Mouse (Mus musculus): Measurements from ENCODE around the gene Lpar5.

Gene Lpar5

DNA sequence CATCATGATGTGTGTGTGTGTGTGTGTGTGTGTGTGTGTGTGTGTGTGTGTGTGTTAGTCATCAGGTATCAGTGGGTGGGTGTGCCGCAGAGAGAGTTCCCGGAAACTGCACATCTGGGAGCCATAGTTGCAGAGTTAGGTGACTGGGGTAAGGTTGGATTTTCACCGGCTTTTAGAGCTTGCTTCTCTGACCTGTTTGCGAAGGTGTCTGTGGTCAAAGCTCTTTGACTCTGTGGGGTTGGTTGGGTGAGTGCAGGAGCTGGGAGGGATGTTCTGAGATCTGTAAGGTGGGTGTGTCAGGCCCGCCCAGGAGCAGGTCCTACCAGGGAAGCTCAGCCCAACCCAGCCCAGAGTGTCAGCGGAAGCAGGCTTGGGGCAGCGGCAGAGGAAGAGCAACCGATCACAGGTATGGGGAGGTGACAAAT, at the start of gene Lpar5:
TSS of gene Lpar5 (plus strand) at position 350 of the 425 bp plus-strand sequence.
- 80% methylated on average over 8 of the region's 8 CpGs for WGBS

DNA sequence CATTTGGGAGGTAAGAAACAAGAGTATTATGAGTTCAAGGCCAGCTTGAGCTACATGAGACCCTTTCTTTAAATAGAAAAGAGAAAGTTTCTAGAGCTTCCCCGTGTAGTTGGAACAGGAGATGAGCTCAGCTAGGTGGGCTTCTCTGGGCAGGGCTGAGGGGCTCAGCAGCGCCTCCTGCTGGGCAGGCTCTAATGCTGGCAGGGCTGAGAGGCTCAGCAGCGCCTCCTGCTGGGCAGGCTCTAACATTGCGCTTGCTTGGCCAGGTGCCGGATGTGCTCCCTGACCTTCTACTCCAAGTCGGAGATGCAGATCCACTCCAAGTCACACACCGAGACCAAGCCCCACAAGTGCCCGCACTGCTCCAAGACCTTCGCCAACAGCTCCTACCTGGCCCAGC, 37.2 kb upstream of the Lpar5 start:
- 39% methylated on average over 8 of the region's 9 CpGs for WGBS

DNA sequence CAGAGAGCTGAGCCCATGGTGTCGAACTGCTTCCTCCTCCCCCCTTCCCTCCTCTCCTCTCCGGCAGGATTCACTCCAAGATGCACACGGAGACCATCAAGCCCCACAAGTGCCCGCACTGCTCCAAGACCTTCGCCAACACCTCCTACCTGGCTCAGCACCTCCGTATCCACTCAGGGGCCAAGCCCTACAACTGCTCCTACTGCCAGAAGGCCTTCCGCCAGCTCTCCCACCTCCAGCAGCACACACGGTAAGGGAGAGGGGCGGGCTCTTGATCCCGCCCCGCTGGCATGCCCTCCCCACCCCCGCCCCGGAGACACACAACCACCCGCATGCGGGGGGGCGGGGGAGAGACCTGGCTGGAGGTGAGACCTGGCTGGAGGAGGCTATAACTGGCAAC, 36.1 kb upstream of the Lpar5 start:
- 66% methylated on average over 16 of the region's 16 CpGs for WGBS

DNA sequence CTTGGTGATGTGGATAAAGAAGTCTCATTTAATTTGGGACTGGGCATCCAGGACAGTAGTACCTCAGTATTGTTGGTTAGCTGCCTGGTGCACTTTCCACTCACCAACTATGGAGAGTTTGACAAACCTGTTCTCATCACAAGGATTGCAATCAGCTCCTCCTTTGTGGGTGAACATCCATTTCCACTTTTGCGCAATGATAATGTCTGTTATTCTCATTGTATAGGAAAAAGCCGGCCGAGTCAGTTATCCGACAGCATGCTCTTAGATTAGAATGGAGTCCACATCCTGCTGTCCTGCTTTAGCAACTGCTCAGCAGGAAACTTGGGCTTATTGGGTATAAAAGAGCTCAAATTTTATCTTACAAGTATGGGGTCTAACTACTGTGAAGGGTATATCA, 29.1 kb upstream of the Lpar5 start:
- WGBS, result 83% methylated on average over 4 of the region's 4 CpGs

DNA sequence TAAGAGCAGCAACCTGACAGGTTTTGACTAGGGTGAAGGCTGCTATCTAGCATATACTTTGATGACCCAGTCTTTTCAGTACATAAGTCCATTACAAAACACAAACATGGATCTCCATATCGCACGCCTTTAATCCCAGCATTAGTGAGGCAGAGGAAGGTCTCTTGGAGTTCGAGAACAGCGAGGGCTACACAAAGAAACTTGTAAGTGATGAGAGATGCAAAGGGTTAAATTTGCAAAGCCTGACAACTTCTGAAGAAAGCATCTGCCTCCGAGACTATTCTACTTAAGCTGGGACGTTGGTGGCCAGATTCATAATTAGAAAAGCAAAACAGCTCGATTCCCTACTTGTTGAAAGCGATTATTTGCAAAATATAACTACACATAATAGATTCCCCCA, 28.6 kb upstream of the Lpar5 start:
- 6% methylated on average over 8 of the region's 8 CpGs for WGBS

DNA sequence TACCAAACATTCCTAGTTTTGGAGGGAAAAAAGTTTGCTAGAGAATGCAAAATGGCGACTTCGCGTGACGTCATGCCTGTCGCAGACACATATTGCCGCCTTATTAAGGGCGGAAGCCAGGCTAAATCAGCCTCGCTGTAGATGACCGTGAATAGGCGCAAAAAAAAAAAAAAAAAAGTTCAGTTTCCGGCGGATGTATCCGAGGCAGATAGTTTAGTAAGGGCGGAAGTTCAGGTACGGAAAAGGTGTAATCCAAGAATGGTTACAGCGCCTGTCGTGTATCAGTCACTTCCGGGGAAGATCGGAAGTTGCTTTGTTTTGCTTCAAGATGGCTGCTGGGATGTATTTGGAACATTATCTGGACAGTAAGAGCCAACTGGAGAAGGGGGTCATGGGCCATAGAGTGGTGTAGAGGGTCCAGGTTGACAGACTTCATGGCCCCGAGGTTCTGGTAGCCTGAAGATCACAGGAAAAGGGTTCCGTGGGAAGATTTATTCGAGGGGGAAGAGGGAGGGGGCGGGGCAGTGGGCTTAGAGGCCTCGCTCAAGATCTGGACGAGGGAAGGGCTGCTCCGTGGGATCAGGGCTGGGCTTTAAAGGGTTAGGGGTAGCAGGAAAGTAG, 28.1 kb upstream of the Lpar5 start, which contains the start of gene Ing4:
TSS of gene Ing4 (plus strand) at position 228 of the 621 bp plus-strand sequence.
- WGBS, result under 1% methylated on average over 26 of the region's 26 CpGs

DNA sequence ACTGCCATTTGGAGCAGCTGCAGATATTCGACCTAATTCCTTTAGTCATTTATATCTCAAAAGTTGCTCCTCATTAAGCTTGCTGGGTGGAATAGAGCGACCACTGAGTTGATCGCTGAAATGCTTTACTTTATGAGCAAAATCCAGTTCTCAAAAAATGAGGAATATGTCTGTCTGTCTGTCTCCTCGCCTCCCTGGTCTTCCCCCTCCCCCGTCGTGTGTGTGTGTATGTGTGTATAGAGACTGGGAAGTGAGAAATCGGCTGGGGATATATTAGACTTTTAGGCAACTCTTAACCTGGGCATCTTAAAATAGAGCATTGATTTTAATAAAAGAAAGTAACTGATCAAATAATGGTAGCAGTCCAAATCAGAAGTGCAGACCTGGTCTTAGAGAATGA, 27.5 kb upstream of the Lpar5 start:
- WGBS, result 14% methylated on average over 7 of the region's 7 CpGs

DNA sequence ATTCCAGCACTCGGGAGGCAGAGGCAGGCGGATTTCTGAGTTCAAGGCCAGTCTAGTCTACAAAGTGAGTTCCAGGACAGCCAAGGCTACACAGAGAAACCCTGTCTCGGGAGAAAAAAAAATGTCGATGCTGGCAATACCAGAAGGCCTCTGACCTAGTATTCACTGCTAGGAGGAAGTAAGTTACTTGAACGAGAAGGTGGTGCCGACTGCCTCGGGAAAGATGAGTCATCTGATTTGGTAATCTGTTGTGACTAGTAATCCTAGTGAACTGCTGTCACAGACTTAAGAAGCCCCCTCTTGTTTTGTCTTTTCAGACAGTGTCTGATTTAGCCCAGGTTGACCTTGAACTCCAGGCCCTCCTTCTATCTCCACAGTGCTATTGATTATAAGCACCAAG, 26.7 kb upstream of the Lpar5 start:
- 67% methylated on average over 7 of the region's 7 CpGs for WGBS

DNA sequence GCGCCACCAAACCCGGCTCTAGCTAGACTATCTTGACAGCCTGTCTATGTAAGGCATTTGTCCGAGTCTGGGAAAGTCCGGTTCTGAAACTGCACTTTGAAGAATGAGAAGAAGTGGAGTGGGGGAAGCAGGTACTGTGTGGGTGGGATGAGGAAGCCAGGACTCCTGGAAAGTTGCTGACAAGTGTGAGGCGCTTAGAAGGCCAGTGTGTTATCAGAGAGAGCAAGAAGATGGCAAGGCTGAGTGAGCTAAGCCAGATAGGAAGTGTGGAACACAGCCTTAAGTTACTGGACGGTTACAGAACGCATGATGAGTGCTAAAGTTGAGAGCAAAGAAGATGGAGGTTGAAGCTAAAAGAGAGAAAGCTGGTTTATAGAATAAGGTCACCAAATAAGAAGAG, 25.6 kb upstream of the Lpar5 start:
- 91% methylated on average over 7 of the region's 7 CpGs for WGBS

DNA sequence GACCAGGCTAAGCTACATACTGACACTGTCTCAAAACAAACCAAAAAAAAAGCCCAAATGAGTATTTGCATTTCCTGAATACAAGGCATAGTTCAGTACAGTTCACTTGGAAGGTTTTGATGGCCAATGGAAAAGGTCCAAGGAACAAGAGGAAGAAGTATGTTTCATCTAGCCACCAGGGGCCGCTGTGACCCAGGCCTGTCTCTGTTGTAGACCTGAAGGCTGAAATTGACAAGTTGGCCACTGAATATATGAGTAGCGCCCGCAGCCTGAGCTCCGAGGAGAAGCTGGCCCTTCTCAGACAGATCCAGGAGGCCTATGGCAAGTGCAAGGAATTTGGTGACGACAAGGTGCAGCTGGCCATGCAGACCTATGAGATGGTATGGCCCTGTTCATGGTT, 21.0 kb upstream of the Lpar5 start:
- 26% methylated on average over 5 of the region's 5 CpGs for WGBS

DNA sequence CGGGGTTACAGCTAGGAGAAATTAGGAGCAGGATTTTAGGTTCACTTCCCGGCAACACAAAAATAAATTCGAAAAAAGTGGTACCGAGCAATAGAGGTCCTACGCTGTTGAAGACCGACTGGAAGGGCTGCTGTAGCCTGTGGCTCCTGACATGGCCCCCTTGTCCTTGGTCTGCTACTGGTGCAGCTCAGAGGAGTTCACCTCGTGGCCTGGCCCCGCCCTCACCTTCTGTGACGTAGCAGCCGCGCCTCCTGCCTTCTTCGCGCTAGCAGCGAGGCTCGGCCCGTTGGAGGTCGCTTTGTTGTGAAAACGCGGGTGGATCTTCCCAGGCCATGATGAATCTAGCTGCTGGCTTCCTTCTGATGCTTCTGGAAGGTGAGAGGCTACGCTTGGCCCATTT, 18.0 kb upstream of the Lpar5 start, which contains the start of gene Acrbp:
TSS of gene Acrbp (plus strand) at position 12 of the 400 bp plus-strand sequence.
- WGBS, result 53% methylated on average over 20 of the region's 20 CpGs

DNA sequence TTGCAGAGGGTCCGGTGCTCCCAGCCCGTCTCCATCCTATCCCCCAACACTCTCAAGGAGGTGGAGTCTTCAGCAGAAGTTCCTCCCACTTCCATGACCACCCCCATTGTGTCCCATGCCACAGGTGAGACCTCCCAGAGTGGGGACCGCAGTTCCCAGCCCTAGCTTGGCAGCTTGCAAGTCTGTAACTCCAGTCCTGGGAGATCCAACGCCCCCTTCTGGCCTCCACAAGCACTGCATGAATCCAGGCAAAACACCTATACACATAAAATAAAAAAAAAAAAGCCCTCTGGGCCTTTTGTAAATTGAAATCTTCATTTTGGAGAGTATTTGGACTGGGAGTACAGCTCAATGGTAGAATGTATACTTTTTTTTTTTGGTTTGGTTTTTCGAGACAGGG, 16.5 kb upstream of the Lpar5 start:
- WGBS, result 77% methylated on average over 5 of the region's 5 CpGs

DNA sequence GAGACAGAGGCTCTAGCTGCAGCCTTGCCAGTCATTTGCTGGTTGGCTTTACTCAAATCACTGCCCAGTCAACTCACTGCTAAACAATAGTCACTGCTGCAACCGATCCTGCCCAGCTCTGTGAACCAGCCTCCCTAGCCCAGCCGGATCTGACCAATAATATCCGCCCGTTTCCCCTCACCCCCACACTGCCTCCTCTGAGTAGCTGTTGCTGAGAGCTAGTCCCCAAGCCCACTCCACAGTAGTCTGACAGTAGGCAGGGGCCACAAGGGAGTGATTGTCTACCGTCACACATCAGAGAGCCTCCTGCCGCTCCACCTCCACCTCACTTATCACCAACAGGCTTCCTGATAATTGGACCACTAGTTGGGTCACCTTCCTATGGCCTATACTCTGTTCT, 6.2 kb upstream of the Lpar5 start:
- 49% methylated on average over 6 of the region's 6 CpGs for WGBS

DNA sequence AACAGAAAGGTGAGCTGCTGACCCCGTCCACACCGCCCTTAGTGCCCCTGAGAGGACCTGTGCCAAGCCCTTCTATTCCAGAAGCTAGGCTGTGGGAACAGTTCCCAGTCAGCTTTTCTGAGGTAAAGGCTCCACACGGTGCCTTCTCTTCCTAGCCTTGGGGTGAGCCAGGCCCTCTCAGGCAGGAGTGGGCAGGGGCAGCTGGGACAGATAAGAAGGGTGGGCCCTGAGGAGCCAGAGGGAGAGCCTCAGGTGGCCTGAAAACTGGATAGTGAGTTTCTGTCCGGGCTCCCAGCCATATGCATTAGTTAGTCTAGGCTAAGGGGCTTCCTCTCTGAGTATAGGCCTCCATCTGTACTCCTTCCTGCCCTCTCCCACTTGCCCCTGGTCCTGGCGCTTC, 5.2 kb upstream of the Lpar5 start:
- 81% methylated on average over 5 of the region's 5 CpGs for WGBS

DNA sequence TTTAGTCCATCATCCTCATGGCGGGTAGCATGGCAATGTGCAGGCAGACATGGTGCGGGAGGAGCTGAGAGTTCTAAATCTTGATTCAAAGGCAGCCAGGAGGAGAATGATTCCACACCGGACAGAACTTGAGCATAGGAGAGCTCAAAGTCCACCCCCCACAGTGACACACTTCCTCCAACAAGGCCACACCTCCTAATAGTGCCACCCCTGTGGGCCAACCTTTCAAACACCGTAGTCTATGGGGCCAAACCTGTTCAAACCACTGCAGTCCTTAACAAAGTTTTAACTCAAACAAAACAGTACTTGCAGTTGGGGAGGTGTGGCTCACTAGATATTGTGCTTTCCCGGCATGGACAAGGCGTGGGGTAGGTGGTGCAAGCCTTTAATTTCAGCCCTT, 3.8 kb upstream of the Lpar5 start:
- 81% methylated on average over 6 of the region's 6 CpGs for WGBS

DNA sequence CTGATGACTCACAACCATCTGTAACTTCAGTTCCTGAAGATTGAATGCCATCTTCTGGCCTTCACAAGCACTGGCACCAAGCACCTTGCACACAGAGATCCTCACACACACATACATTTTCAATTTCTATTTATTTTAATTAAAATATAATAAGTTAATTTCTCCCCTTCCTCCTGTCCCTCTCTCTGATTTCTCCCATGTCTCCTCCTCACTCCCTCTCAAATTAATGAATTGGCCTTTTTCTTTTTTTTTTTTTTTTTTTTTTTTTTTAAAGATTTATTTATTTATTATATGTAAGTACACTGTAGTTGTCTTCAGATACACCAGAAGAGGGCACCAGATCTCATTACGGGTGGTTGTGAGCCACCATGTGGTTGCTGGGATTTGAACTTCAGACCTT, 2.5 kb upstream of the Lpar5 start:
- WGBS, result 40% methylated on average over 1 of the region's 1 CpGs

DNA sequence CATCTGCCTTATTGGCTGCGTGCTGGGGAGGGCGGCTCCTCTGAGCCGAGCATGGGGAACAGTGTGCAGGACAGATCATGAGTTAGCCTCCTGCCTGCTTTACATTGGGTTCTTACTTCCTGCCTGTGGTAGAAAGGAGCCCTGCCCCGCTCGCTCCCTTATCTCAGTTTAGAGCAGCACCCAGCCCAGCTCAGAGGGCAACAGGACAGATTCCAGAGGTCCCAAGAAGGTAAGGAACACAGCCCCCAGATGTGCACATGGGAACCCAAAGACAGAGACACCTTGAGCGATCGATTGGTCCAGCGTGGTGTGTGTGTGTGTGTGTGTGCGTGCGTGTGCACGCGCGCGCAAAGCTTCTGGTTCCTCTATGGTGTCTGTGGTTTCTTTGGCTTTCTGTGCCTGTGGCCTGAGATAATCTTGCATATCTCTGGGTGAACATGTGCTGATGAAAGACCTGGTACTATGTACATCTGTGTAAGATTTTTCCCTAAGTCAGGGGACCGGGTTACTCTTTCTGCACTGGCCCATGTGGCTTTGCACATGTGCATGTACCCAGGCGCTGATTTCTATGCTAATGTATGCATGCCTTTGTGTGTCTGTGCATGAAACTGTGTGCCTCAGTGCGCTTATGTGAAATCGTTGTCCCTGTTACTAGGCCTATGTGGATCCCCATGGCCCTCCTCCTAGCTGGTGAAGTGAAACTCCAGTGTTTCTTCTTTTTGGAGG, 3.6 kb downstream of the Lpar5 start:
- WGBS, result 74% methylated on average over 18 of the region's 18 CpGs

DNA sequence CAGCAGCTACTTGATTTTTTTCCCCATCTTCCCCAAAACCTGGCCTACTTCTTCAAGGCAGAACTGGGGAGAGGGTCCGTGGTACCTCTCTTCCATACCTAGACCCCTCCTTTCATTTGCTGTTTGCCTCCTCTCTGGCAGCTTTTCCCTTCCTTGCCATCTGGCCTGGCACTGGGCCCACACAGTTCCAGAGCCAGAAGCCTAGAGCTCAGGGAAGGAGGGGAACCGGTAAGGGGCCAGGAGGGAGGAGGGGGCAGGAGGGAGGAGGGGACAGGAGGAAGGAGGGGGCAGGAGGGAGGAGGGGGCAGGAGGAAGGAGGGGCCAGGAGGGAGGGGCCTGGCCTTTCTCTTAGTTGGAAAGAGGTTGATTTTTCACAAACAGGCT, 4.2 kb downstream of the Lpar5 start:
- 6% methylated on average over 2 of the region's 2 CpGs for WGBS

DNA sequence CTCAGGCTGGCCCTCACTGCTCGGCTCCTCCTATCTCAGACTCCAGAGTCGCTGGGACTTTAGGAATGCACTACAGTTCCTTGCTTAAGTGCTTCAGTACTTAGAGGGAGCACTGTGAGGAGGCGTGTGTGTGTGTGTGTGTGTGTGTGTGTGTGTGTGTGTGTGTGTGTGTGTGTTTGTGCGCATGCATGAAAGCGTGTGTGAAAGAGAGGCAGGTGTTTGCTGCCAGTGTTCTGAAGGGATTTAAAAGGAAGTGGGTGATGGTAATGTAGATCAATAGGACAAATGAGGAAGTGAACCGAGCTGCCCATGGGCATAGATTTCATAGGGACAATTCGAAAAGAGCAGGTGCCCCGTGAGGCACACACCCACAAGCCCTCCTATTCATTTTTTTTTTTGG, 6.1 kb downstream of the Lpar5 start:
- WGBS, result 55% methylated on average over 8 of the region's 8 CpGs

DNA sequence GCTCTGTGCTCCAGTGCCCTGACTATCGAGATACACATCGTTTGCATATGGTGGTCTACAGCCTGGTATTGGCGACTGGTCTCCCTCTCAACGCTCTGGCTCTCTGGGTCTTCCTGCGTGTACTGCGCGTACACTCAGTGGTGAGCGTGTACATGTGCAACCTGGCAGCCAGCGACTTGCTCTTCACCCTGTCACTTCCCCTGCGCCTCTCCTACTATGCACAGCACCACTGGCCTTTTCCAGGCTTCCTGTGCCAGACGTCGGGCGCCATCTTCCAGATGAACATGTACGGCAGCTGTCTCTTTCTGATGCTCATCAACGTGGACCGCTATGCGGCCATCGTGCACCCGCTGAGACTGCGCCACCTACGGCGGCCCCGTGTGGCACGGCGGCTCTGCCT, 13.7 kb downstream of the Lpar5 start:
- WGBS, result 22% methylated on average over 25 of the region's 25 CpGs

DNA sequence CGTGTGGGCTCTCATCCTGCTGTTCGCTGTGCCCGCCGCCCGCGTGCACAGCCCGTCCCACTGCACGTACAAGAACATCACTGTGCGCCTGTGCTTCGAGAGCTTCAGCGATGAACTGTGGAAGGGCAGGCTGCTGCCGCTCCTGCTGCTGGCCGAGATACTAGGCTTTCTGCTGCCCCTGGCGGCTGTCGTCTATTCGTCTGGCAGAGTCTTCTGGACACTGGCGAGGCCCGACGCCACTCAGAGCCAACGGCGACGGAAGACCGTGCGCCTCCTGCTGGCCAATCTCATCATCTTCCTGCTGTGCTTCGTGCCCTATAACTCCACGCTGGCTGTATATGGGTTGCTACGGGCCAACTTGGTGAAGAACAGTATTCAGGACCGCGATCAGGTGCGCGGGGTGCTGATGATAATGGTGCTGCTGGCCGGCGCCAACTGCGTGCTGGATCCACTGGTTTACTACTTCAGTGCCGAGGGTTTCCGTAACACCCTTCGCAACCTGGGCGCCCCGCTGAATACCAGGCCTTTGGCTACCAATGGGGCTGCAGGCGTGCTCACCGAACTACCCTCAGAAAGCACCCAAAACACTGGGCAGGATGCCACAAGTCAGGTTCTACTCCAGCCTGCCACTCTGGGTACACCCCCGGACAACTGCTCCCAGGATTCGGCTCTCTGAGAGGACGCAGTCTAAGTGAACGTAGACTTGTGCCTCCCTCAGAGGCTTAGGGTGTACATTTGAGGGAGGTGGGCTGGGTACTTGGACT, 14.3 kb downstream of the Lpar5 start:
- 20% methylated on average over 45 of the region's 45 CpGs for WGBS

DNA sequence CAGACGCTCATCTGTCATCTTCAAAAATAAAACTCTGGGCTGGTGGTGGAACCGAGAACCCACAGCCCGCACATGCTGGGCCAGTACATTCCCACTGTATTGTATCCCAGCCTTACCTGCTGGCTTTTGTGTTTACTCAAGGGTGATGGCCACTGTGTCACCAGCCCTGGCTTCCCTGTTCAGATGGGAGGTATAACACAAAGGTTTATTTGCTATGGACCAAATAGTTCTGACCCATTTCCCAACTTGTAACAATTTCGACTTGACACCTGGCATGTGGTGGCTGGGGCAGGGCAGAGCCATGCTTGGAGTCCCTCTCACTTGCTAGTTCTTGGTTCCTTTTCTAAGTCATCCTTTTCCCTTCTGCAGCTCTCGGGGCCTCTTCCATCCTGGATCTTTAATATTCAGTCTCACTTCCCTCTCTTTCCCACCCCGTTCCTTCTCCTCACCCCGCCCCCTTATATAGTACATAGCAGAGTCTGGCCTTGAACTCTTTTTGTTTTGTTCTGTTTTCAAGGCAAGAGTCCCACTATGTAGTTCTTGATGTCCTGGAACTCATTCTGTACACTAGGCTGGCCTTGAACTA, 15.2 kb downstream of the Lpar5 start:
- 82% methylated on average over 7 of the region's 7 CpGs for WGBS
